Mouse (Mus musculus): ENCODE data around the gene Cfap299. TPM values are rescaled to one million over a fixed set of nuclear protein-coding genes. Genes with fewer than 3 reads are reported as not detected.

Cfap299 gene
- polyA plus RNA-seq, 1 experiment from 2014 or later = not detected

- Histone ChIP-seq H3K27ac (ENCODE audit: low read depth, low read length) (no peak overlapping the region), H3K4me1 (ENCODE audit: control insufficient read depth, insufficient read depth, low read length) (no peaks in the 10 kb centered on the region), H3K9me3 (replicated peaks; ENCODE audit: control insufficient read depth, low read length) (no peaks in the 10 kb centered on the region), H3K4me3 (ENCODE audit: low read depth, low read length) (no peak overlapping the region), H3K4me2 (no peak overlapping the region), H3K9ac (ENCODE audit: low read depth, low read length) (no peak overlapping the region), H3K36me3 (ENCODE audit: control insufficient read depth, insufficient read depth, low read length) (no peaks in the 10 kb centered on the region), H3K27me3 (ENCODE audit: control insufficient read depth, insufficient read depth, low read length) (no peaks in the 10 kb centered on the region)
- ATAC-seq (replicated peaks; ENCODE audit: insufficient number of reproducible peaks, low FRiP score, low TSS enrichment) = no peak
- 64% methylated on average over 2 of the region's 2 CpGs for WGBS (ENCODE audit: insufficient replicate concordance)
Observed at GRCm38 (mm10) chr5:98578398-98578797, 249.3 kb downstream of the Cfap299 start.

- H3K4me2 ChIP-seq = no peak overlapping the region
- H3K4me1 ChIP-seq (ENCODE audit: control insufficient read depth, insufficient read depth, low read length) = no peaks in the 10 kb centered on the region
- WGBS (ENCODE audit: insufficient replicate concordance) = 62% methylated on average over 5 of the region's 5 CpGs
- H3K27me3 ChIP-seq (ENCODE audit: control insufficient read depth, insufficient read depth, low read length) = no peaks in the 10 kb centered on the region
- H3K4me3 ChIP-seq (ENCODE audit: low read depth, low read length) = no peak overlapping the region
- ATAC-seq (replicated peaks; ENCODE audit: insufficient number of reproducible peaks, low FRiP score, low TSS enrichment) = no peak
- no peaks in the 10 kb centered on the region for H3K36me3 ChIP-seq (ENCODE audit: control insufficient read depth, insufficient read depth, low read length)
- no peak overlapping the region for H3K9ac ChIP-seq (ENCODE audit: low read depth, low read length)
- no peaks in the 10 kb centered on the region for H3K9me3 ChIP-seq (replicated peaks; ENCODE audit: control insufficient read depth, low read length)
- H3K27ac ChIP-seq (ENCODE audit: low read depth, low read length) = no peak overlapping the region
Observed at GRCm38 (mm10) chr5:98580811-98581210, 251.7 kb downstream of the Cfap299 start.

- WGBS (ENCODE audit: insufficient replicate concordance) = 81% methylated on average over 3 of the region's 3 CpGs
- no peak for ATAC-seq (replicated peaks; ENCODE audit: insufficient number of reproducible peaks, low FRiP score, low TSS enrichment)
- no peaks in the 10 kb centered on the region for H3K9me3 ChIP-seq (replicated peaks; ENCODE audit: control insufficient read depth, low read length)
Observed at GRCm38 (mm10) chr5:98582051-98582450, 252.9 kb downstream of the Cfap299 start.

GRCm38 (mm10) chr5:98585915-98586314 lies 256.8 kb downstream of the Cfap299 start:
- no peaks in the 10 kb centered on the region for H3K4me1 ChIP-seq (ENCODE audit: control insufficient read depth, insufficient read depth, low read length)
- H3K27me3 ChIP-seq (ENCODE audit: control insufficient read depth, insufficient read depth, low read length) = no peaks in the 10 kb centered on the region
- no peak overlapping the region for H3K9ac ChIP-seq (ENCODE audit: low read depth, low read length)
- H3K4me3 ChIP-seq (ENCODE audit: low read depth, low read length) = no peak overlapping the region
- H3K4me2 ChIP-seq = no peak overlapping the region
- no peaks in the 10 kb centered on the region for H3K36me3 ChIP-seq (ENCODE audit: control insufficient read depth, insufficient read depth, low read length)
- no peak for ATAC-seq (replicated peaks; ENCODE audit: insufficient number of reproducible peaks, low FRiP score, low TSS enrichment)
- no peak overlapping the region for H3K27ac ChIP-seq (ENCODE audit: low read depth, low read length)
- H3K9me3 ChIP-seq (replicated peaks; ENCODE audit: control insufficient read depth, low read length) = no peaks in the 10 kb centered on the region

More at GRCm38 (mm10) chr5:98582051-98582450, 252.9 kb downstream of the Cfap299 start:
- Histone ChIP-seq H3K27ac (ENCODE audit: low read depth, low read length) (no peak overlapping the region), H3K4me1 (ENCODE audit: control insufficient read depth, insufficient read depth, low read length) (no peaks in the 10 kb centered on the region), H3K4me3 (ENCODE audit: low read depth, low read length) (no peak overlapping the region), H3K27me3 (ENCODE audit: control insufficient read depth, insufficient read depth, low read length) (no peaks in the 10 kb centered on the region), H3K36me3 (ENCODE audit: control insufficient read depth, insufficient read depth, low read length) (no peaks in the 10 kb centered on the region), H3K9ac (ENCODE audit: low read depth, low read length) (no peak overlapping the region), H3K4me2 (no peak overlapping the region)

- Histone ChIP-seq H3K9ac (ENCODE audit: low read depth, low read length) (no peak overlapping the region), H3K27ac (ENCODE audit: low read depth, low read length) (no peak overlapping the region), H3K36me3 (ENCODE audit: control insufficient read depth, insufficient read depth, low read length) (no peaks in the 10 kb centered on the region), H3K4me3 (ENCODE audit: low read depth, low read length) (no peak overlapping the region), H3K27me3 (ENCODE audit: control insufficient read depth, insufficient read depth, low read length) (no peaks in the 10 kb centered on the region), H3K4me2 (no peak overlapping the region), H3K9me3 (replicated peaks; ENCODE audit: control insufficient read depth, low read length) (no peaks in the 10 kb centered on the region), H3K4me1 (ENCODE audit: control insufficient read depth, insufficient read depth, low read length) (no peaks in the 10 kb centered on the region)
- no peak for ATAC-seq (replicated peaks; ENCODE audit: insufficient number of reproducible peaks, low FRiP score, low TSS enrichment)
- 88% methylated on average over 5 of the region's 5 CpGs for WGBS (ENCODE audit: insufficient replicate concordance)
Observed at GRCm38 (mm10) chr5:98613511-98613910, 284.4 kb downstream of the Cfap299 start.

GRCm38 (mm10) chr5:98616902-98617301 lies 287.8 kb downstream of the Cfap299 start:
- Histone ChIP-seq H3K9me3 (replicated peaks; ENCODE audit: control insufficient read depth, low read length) (no peaks in the 10 kb centered on the region), H3K36me3 (ENCODE audit: control insufficient read depth, insufficient read depth, low read length) (no peaks in the 10 kb centered on the region), H3K4me1 (ENCODE audit: control insufficient read depth, insufficient read depth, low read length) (no peaks in the 10 kb centered on the region), H3K4me3 (ENCODE audit: low read depth, low read length) (no peak overlapping the region), H3K4me2 (no peak overlapping the region), H3K9ac (ENCODE audit: low read depth, low read length) (no peak overlapping the region), H3K27ac (ENCODE audit: low read depth, low read length) (no peak overlapping the region), H3K27me3 (ENCODE audit: control insufficient read depth, insufficient read depth, low read length) (no peaks in the 10 kb centered on the region)
- 68% methylated on average over 3 of the region's 3 CpGs for WGBS (ENCODE audit: insufficient replicate concordance)
- ATAC-seq (replicated peaks; ENCODE audit: insufficient number of reproducible peaks, low FRiP score, low TSS enrichment) = no peak

- no peak overlapping the region for H3K27ac ChIP-seq (ENCODE audit: low read depth, low read length)
- no peak overlapping the region for H3K9ac ChIP-seq (ENCODE audit: low read depth, low read length)
- no peak overlapping the region for H3K4me2 ChIP-seq
- ATAC-seq (replicated peaks; ENCODE audit: insufficient number of reproducible peaks, low FRiP score, low TSS enrichment) = no peak
- H3K9me3 ChIP-seq (replicated peaks; ENCODE audit: control insufficient read depth, low read length) = no peaks in the 10 kb centered on the region
- H3K36me3 ChIP-seq (ENCODE audit: control insufficient read depth, insufficient read depth, low read length) = no peaks in the 10 kb centered on the region
- whole genome bisulfite sequencing (ENCODE audit: insufficient replicate concordance) = 75% methylated on average over 4 of the region's 4 CpGs
- no peaks in the 10 kb centered on the region for H3K27me3 ChIP-seq (ENCODE audit: control insufficient read depth, insufficient read depth, low read length)
- H3K4me1 ChIP-seq (ENCODE audit: control insufficient read depth, insufficient read depth, low read length) = no peaks in the 10 kb centered on the region
- H3K4me3 ChIP-seq (ENCODE audit: low read depth, low read length) = no peak overlapping the region
Observed at GRCm38 (mm10) chr5:98617416-98617815, 288.3 kb downstream of the Cfap299 start.

GRCm38 (mm10) chr5:98650345-98650744 lies 321.2 kb downstream of the Cfap299 start:
- no peaks in the 10 kb centered on the region for H3K36me3 ChIP-seq (ENCODE audit: control insufficient read depth, insufficient read depth, low read length)
- H3K4me3 ChIP-seq (ENCODE audit: low read depth, low read length) = no peak overlapping the region
- H3K9ac ChIP-seq (ENCODE audit: low read depth, low read length) = no peak overlapping the region
- H3K27ac ChIP-seq (ENCODE audit: low read depth, low read length) = no peak overlapping the region
- no peaks in the 10 kb centered on the region for H3K27me3 ChIP-seq (ENCODE audit: control insufficient read depth, insufficient read depth, low read length)
- no peak for ATAC-seq (replicated peaks; ENCODE audit: insufficient number of reproducible peaks, low FRiP score, low TSS enrichment)
- H3K4me1 ChIP-seq (ENCODE audit: control insufficient read depth, insufficient read depth, low read length) = no peaks in the 10 kb centered on the region
- H3K9me3 ChIP-seq (replicated peaks; ENCODE audit: control insufficient read depth, low read length) = no peaks in the 10 kb centered on the region
- H3K4me2 ChIP-seq = no peak overlapping the region

GRCm38 (mm10) chr5:98651049-98651448 lies 321.9 kb downstream of the Cfap299 start:
- H3K4me2 ChIP-seq = no peak overlapping the region
- no peaks in the 10 kb centered on the region for H3K9me3 ChIP-seq (replicated peaks; ENCODE audit: control insufficient read depth, low read length)
- no peak overlapping the region for H3K9ac ChIP-seq (ENCODE audit: low read depth, low read length)
- no peak overlapping the region for H3K27ac ChIP-seq (ENCODE audit: low read depth, low read length)
- no peak for ATAC-seq (replicated peaks; ENCODE audit: insufficient number of reproducible peaks, low FRiP score, low TSS enrichment)
- 62% methylated on average over 5 of the region's 5 CpGs for WGBS (ENCODE audit: insufficient replicate concordance)
- H3K4me3 ChIP-seq (ENCODE audit: low read depth, low read length) = no peak overlapping the region
- H3K4me1 ChIP-seq (ENCODE audit: control insufficient read depth, insufficient read depth, low read length) = no peaks in the 10 kb centered on the region
- H3K36me3 ChIP-seq (ENCODE audit: control insufficient read depth, insufficient read depth, low read length) = no peaks in the 10 kb centered on the region
- H3K27me3 ChIP-seq (ENCODE audit: control insufficient read depth, insufficient read depth, low read length) = no peaks in the 10 kb centered on the region

Measured in heart, embryonic 11.5 days (tissue).